Mouse (Mus musculus) forebrain, embryonic 14.5 days (tissue): Measurements from ENCODE around the gene Celf1. TPM values are rescaled to one million over a fixed set of nuclear protein-coding genes. Genes with fewer than 3 reads are reported as not detected.
"Not testable (repeated sequence)": the region's sequence is repeated elsewhere in the genome, so short reads cannot be mapped to it uniquely, and the experiment has no call there.

Source experiments
- ATAC-seq: fragments of 200-750 bp; cut with Nextera tagmentation; 2 replicates; pipeline ENCODE4 v1.8.0; 2017; ENCODE audit warnings: mild to moderate bottlenecking, moderate library complexity
- DNase-seq: peaks from one replicate; pipeline ENCODE4 v3.0.0-alpha.2; 2015; ENCODE audit warnings: low spot score
- H3K27ac ChIP-seq: fragments of 300-500 bp; sonication (generic); 2 replicates; pipeline ENCODE4 v1.5.1; 2014; ENCODE audit warnings: low read depth, mild to moderate bottlenecking, control low read depth, low read length, moderate library complexity
- H3K27me3 ChIP-seq: fragments of 300-500 bp; sonication (generic); replicated peaks from 2 replicates; pipeline ENCODE4 v1.6.1; 2014; ENCODE audit warnings: low read length, control low read depth, mixed read lengths; ENCODE audit not compliant: control insufficient read depth, insufficient read depth
- H3K36me3 ChIP-seq: fragments of 300-500 bp; sonication (generic); 2 replicates; pipeline ENCODE4 v1.6.1; 2014; ENCODE audit warnings: low read length, control low read depth; ENCODE audit not compliant: control insufficient read depth, insufficient read depth
- H3K4me1 ChIP-seq: fragments of 300-500 bp; sonication (generic); 2 replicates; pipeline ENCODE4 v1.6.1; 2014; ENCODE audit warnings: antibody characterized with exemption, low read length, control low read depth; ENCODE audit not compliant: control insufficient read depth, insufficient read depth
- H3K4me2 ChIP-seq: fragments of 300-500 bp; sonication (generic); 2 replicates; pipeline ENCODE4 v1.6.1; 2014; ENCODE audit warnings: mild to moderate bottlenecking, control low read depth, low read length
- H3K4me3 ChIP-seq: fragments of 300-500 bp; sonication (generic); 2 replicates; pipeline ENCODE4 v1.5.1; 2014; ENCODE audit warnings: low read depth, low read length, control low read depth
- H3K9ac ChIP-seq: fragments of 300-500 bp; sonication (generic); 2 replicates; pipeline ENCODE4 v1.6.1; 2014; ENCODE audit warnings: mild to moderate bottlenecking, low read length, control low read depth, moderate library complexity
- H3K9me3 ChIP-seq: fragments of 300-500 bp; sonication (generic); replicated peaks from 2 replicates; pipeline ENCODE4 v1.6.1; 2016; ENCODE audit warnings: low read length, control low read depth, mixed read lengths; ENCODE audit not compliant: control insufficient read depth
- WGBS: fragments of 180-500 bp; shearing (Covaris S2); extraction: QIAGEN DNeasy Blood & Tissue Kit; methylation state at CpG from one replicate; pipeline ENCODE4 v1.1.7; 2014; 5-methylcytosine and 5-hydroxymethylcytosine counted together
- polyA plus RNA-seq: library from polyadenylated mRNA; unstranded; fragments of >200 nt; fragmentation: Nextera tagmentation; extraction: Ambion mirVana; gene quantifications from 2 replicates; pipeline ENCODE4 v1.2.1, GENCODE M21; 2014

Celf1 gene
- polyA plus RNA-seq, 1 experiment from 2014 or later: 76.4 TPM

GRCm38 (mm10) chr2:91041786-91042185, 101.6 kb downstream of the Celf1 start:
- ATAC-seq (no peak), DNase-seq (no peak)
- H3K4me3 ChIP-seq: no peak overlapping the region
- H3K4me1 ChIP-seq: no peaks in the 10 kb centered on the region
- H3K27ac ChIP-seq: no peak overlapping the region
- no peaks in the 10 kb centered on the region for H3K36me3 ChIP-seq
- WGBS: 58% methylated on average over 8 of the region's 8 CpGs
- H3K9ac ChIP-seq: no peak overlapping the region
- H3K27me3 ChIP-seq: no peaks in the 10 kb centered on the region
- no peak overlapping the region for H3K4me2 ChIP-seq
- no peaks in the 10 kb centered on the region for H3K9me3 ChIP-seq

- ATAC-seq (no peak), DNase-seq (no peak)
- Histone ChIP-seq H3K4me1 (no peaks in the 10 kb centered on the region), H3K27me3 (no peaks in the 10 kb centered on the region), H3K4me3 (no peak overlapping the region), H3K9me3 (no peaks in the 10 kb centered on the region), H3K27ac (no peak overlapping the region), H3K36me3 (no peaks in the 10 kb centered on the region), H3K4me2 (no peak overlapping the region), H3K9ac (peak overlapping the region; percentile 21; the same call in 1 of the 2 replicates)
- WGBS: 67% methylated on average over 21 of the region's 21 CpGs
These were observed 102.6 kb downstream of the Celf1 start for GRCm38 (mm10) chr2:91042651-91043398.

- H3K36me3 ChIP-seq: no peaks in the 10 kb centered on the region
- no peak for ATAC-seq
- 86% methylated on average over 13 of the region's 13 CpGs for WGBS
These were observed 104.5 kb downstream of the Celf1 start for GRCm38 (mm10) chr2:91044727-91045126.

GRCm38 (mm10) chr2:91045805-91046204, 105.6 kb downstream of the Celf1 start:
- not testable (repeated sequence) for H3K9me3 ChIP-seq, ATAC-seq, H3K4me3 ChIP-seq, H3K4me1 ChIP-seq, H3K27ac ChIP-seq, H3K4me2 ChIP-seq, DNase-seq, H3K9ac ChIP-seq, H3K36me3 ChIP-seq, H3K27me3 ChIP-seq
- WGBS: 91% methylated on average over 1 of the region's 1 CpGs

More at GRCm38 (mm10) chr2:91044727-91045126, 104.5 kb downstream of the Celf1 start:
- Histone ChIP-seq H3K4me2 (no peak overlapping the region), H3K9me3 (no peaks in the 10 kb centered on the region), H3K27me3 (no peaks in the 10 kb centered on the region), H3K9ac (no peak overlapping the region), H3K4me3 (no peak overlapping the region), H3K27ac (no peak overlapping the region), H3K4me1 (no peaks in the 10 kb centered on the region)
- no peak for DNase-seq

DNA sequence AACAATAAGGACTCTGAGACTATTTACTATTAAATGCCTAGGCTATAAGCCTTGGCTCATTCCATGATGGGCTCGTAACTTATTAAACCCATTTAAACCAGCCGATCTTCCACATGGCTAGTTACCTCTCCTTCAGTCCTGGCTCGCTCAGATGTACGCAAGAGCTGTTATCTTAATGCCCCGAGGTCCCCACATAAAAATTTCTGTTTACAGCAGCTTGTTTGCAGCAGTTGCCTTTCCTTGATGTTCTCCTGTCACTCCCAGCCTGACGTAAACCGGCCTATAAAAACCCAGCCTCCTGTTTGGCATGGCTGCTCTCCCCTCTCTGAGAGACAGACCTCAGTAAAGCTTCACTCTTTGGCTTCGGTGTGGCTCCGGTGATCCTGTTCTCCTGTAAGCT, 107.2 kb downstream of the Celf1 start:
- WGBS: 75% methylated on average over 9 of the region's 9 CpGs
- Histone ChIP-seq H3K27me3 (no peaks in the 10 kb centered on the region), H3K4me2 (no peak overlapping the region), H3K27ac (no peak overlapping the region), H3K4me3 (no peak overlapping the region), H3K36me3 (no peaks in the 10 kb centered on the region), H3K9me3 (no peaks in the 10 kb centered on the region), H3K4me1 (no peaks in the 10 kb centered on the region), H3K9ac (no peak overlapping the region)
- ATAC-seq: no peak
- no peak for DNase-seq

DNA sequence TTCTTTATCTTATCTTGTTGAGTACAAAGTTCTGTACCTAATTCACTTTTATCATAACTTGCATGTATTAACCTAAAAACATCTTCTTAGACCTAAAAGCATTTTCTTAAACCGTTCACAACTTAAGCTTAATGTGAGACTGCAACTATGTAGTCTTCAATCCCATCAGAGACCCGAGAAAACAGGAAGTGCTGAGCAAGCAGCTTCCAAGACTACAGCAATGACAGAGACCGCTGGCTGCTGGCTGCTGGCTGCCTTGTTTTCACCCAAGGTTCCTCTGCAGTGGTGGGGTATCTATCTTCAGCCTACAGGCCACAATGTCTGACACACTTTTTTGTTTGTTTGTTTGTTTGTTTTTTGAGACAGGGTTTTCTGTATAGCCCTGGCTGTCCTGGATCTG, 111.7 kb downstream of the Celf1 start:
- Histone ChIP-seq H3K4me3 (no peak overlapping the region), H3K9me3 (no peaks in the 10 kb centered on the region), H3K4me2 (no peak overlapping the region), H3K27me3 (no peaks in the 10 kb centered on the region), H3K4me1 (peaks cover 6% of the 10 kb centered on the region), H3K9ac (no peak overlapping the region), H3K27ac (no peak overlapping the region), H3K36me3 (peaks cover 17% of the 10 kb centered on the region)
- DNase-seq (no peak), ATAC-seq (no peak)
- WGBS: 84% methylated on average over 3 of the region's 3 CpGs

DNA sequence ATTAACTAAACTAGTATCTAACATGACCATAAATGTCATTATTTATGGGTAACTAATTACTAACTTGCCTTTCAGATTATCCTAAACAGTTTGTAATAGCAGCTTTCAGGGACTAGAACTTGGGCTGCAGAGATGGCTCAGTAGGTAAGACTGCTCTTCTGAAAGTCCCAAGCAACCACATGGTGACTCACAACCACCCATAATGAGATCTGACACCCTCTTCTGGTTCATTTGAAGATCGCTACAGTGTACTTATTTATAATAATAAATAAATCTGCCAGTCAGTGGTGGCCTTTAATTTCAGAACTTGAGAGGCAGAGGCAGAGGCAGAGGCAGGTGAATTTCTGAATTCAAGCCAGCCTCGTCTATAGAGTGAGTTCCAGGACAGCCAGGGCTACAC, 112.6 kb downstream of the Celf1 start:
- DNase-seq: peak; percentile 19
- Histone ChIP-seq H3K9me3 (no peaks in the 10 kb centered on the region), H3K4me3 (peak overlapping the region; percentile 76; the same call in 1 of the 2 replicates), H3K4me2 (peak overlapping the region; percentile 56), H3K36me3 (peaks cover 25% of the 10 kb centered on the region), H3K27ac (no peak overlapping the region), H3K9ac (no peak overlapping the region), H3K4me1 (peaks cover 6% of the 10 kb centered on the region), H3K27me3 (no peaks in the 10 kb centered on the region)
- WGBS: 55% methylated on average over 2 of the region's 2 CpGs
- no peak for ATAC-seq

- no peaks in the 10 kb centered on the region for H3K27me3 ChIP-seq
- H3K4me1 ChIP-seq: peaks cover 6% of the 10 kb centered on the region
- 0% methylated on average over 6 of the region's 6 CpGs for WGBS
- H3K4me2 ChIP-seq: peak overlapping the region; percentile 56
- peak overlapping the region; percentile 76 for H3K4me3 ChIP-seq
- H3K9me3 ChIP-seq: no peaks in the 10 kb centered on the region
- H3K27ac ChIP-seq: peak overlapping the region; percentile 81; the same call in 1 of the 2 replicates
- H3K36me3 ChIP-seq: peaks cover 32% of the 10 kb centered on the region
- peak overlapping the region; percentile 81 for H3K9ac ChIP-seq
- ATAC-seq (peak; percentile 73), DNase-seq (no peak)
These were observed 113.2 kb downstream of the Celf1 start for GRCm38 (mm10) chr2:91053181-91053933.

- ATAC-seq: peak; percentile 99
- under 1% methylated on average over 40 of the region's 40 CpGs for WGBS
These were observed 113.8 kb downstream of the Celf1 start, which contains the start of gene Psmc3 for GRCm38 (mm10) chr2:91053934-91054382. Gene Psmc3, plus strand, starts transcription at chr2:91054009.

More at GRCm38 (mm10) chr2:91053934-91054382, 113.8 kb downstream of the Celf1 start, which contains the start of gene Psmc3:
- Histone ChIP-seq H3K27me3 (no peaks in the 10 kb centered on the region), H3K9me3 (no peaks in the 10 kb centered on the region), H3K9ac (peak within 1 kb of the TSS; percentile 81), H3K4me3 (peak within 1 kb of the TSS; percentile 76), H3K4me1 (peaks cover 6% of the 10 kb centered on the region), H3K27ac (peak within 1 kb of the TSS; percentile 81), H3K4me2 (peak within 1 kb of the TSS; percentile 65), H3K36me3 (peaks cover 38% of the 10 kb centered on the region)
- peak; percentile 96 for DNase-seq
